Mouse (Mus musculus) liver, embryonic 14.5 days (tissue): ENCODE results near the gene Rhbdd1.

ENCODE experiments used
- CTCF ChIP-seq: IDR thresholded peaks from 2 replicates; pipeline ENCODE4 v1.5.1; 2016; ENCODE audit warnings: antibody characterized with exemption, low read depth, control low read depth
- EP300 ChIP-seq: IDR thresholded peaks from 2 replicates; pipeline ENCODE4 v1.6.1; 2016; ENCODE audit warnings: antibody characterized with exemption, low read depth

DNA sequence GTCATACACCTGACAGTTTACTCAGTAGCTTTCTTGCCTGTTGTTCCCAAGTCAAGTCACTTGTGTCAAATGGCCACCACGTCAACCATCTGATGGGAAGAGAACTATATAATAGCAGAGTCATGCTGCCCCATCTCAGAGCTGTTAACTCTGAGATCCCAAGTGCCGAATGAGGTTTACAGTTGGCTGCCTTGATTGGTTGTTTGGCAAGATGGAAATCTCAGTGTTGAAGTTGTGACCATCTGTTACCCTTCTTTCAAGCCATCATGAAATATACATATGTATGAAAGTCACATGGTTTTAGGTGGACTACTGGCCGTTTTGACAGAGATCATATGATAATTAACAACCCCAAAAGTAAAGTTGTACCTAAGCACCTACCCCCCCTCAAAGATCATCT, 121.0 kb downstream of the Rhbdd1 start:
- TF ChIP-seq CTCF (no peak), EP300 (no peak)
